Mouse (Mus musculus) midbrain, embryonic 15.5 days (tissue): ENCODE results near the gene Flcn. TPM values are rescaled to one million over a fixed set of nuclear protein-coding genes. Genes with fewer than 3 reads are reported as not detected.

Experiments used
- ATAC-seq: fragments of 200-750 bp; cut with Nextera tagmentation; replicated peaks from 2 replicates; pipeline ENCODE4 v1.8.0; 2017; ENCODE audit warnings: moderate TSS enrichment
- H3K27ac ChIP-seq: fragments of 300-500 bp; sonication (generic); 2 replicates; pipeline ENCODE4 v1.5.1; 2015; ENCODE audit warnings: mild to moderate bottlenecking, inconsistent platforms
- H3K27me3 ChIP-seq: fragments of 300-500 bp; sonication (generic); replicated peaks from 2 replicates; pipeline ENCODE4 v1.6.1; 2015; ENCODE audit warnings: inconsistent platforms
- H3K36me3 ChIP-seq: fragments of 300-500 bp; sonication (generic); replicated peaks from 2 replicates; pipeline ENCODE4 v1.6.1; 2015; ENCODE audit warnings: inconsistent platforms
- H3K4me1 ChIP-seq: fragments of 300-500 bp; sonication (generic); 2 replicates; pipeline ENCODE4 v1.6.1; 2015; ENCODE audit warnings: inconsistent platforms
- H3K4me2 ChIP-seq: fragments of 300-500 bp; sonication (generic); 2 replicates; pipeline ENCODE4 v1.6.1; 2015; ENCODE audit warnings: inconsistent platforms, mild to moderate bottlenecking, moderate library complexity
- H3K4me3 ChIP-seq: fragments of 300-500 bp; sonication (generic); 2 replicates; pipeline ENCODE4 v1.5.1; 2015; ENCODE audit warnings: mild to moderate bottlenecking, inconsistent platforms
- H3K9ac ChIP-seq: fragments of 300-500 bp; sonication (generic); 2 replicates; pipeline ENCODE4 v1.6.1; 2015; ENCODE audit warnings: mild to moderate bottlenecking, inconsistent platforms
- H3K9me3 ChIP-seq: fragments of 300-500 bp; sonication (generic); 2 replicates; pipeline ENCODE4 v1.6.1; 2016; ENCODE audit warnings: inconsistent platforms
- whole genome bisulfite sequencing: fragments of 180-500 bp; shearing (Covaris S2); methylation state at CpG from one replicate; pipeline ENCODE4 v1.1.7; 2015; ENCODE audit warnings: mixed read lengths; 5-methylcytosine and 5-hydroxymethylcytosine counted together
- polyA plus RNA-seq: library from polyadenylated mRNA; unstranded; fragments of >200 nt; fragmentation: Nextera tagmentation; extraction: Ambion mirVana; gene quantifications from 2 replicates; pipeline ENCODE4 v1.2.1, GENCODE M21; 2015

Gene Flcn
- polyA plus RNA-seq, 1 experiment from 2014 or later, result 48.5 TPM

GRCm38 (mm10) chr11:59815482-59816065 lies 5.8 kb upstream of the Flcn start:
- 0 out of 2 replicates have a peak, but pooled peaks cover 4% of the 10 kb centered on the region for H3K4me1 ChIP-seq
- no peak overlapping the region for H3K4me3 ChIP-seq
- 90% methylated on average over 6 of the region's 6 CpGs for WGBS
- H3K27ac ChIP-seq, result no peak overlapping the region
- peaks cover 39% of the 10 kb centered on the region for H3K36me3 ChIP-seq
- H3K9ac ChIP-seq, result no peak overlapping the region
- no peak overlapping the region for H3K4me2 ChIP-seq
- no peak for ATAC-seq
- H3K9me3 ChIP-seq, result no peaks in the 10 kb centered on the region
- no peaks in the 10 kb centered on the region for H3K27me3 ChIP-seq

DNA sequence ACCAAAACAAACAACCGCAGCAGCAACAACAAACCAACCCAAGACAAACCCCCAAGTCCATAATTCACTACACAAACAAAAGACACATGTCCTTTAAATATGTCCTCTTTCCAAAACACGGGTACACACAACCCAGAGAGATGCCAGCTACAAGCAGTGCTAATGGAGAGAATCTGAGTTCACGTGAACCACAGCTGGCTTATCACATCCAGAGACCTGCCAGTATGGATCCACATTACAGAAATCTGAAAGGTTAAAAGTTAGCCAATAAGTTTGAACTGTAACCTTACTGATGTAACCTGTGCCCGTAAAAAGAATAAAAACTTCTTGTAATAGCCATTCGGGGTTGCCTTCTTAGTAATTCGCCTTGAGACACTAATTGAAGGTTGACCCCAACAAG lies 5.1 kb upstream of the Flcn start:
- Histone ChIP-seq H3K27me3 (no peaks in the 10 kb centered on the region), H3K4me1 (0 out of 2 replicates have a peak, but pooled peaks cover 7% of the 10 kb centered on the region), H3K36me3 (peaks cover 34% of the 10 kb centered on the region), H3K9me3 (no peaks in the 10 kb centered on the region), H3K4me3 (no peak overlapping the region), H3K4me2 (no peak overlapping the region), H3K9ac (no peak overlapping the region), H3K27ac (no peak overlapping the region)
- WGBS, result 93% methylated on average over 6 of the region's 6 CpGs
- no peak for ATAC-seq

GRCm38 (mm10) chr11:59814311-59814710 lies 4.5 kb upstream of the Flcn start:
- WGBS, result 76% methylated on average over 1 of the region's 1 CpGs
- Histone ChIP-seq H3K9me3 (no peaks in the 10 kb centered on the region), H3K9ac (no peak overlapping the region), H3K27me3 (no peaks in the 10 kb centered on the region), H3K4me1 (0 out of 2 replicates have a peak, but pooled peaks cover 7% of the 10 kb centered on the region), H3K36me3 (peaks cover 28% of the 10 kb centered on the region), H3K4me3 (no peak overlapping the region), H3K27ac (no peak overlapping the region), H3K4me2 (no peak overlapping the region)
- ATAC-seq, result no peak

GRCm38 (mm10) chr11:59813276-59813675 lies 3.5 kb upstream of the Flcn start:
- Histone ChIP-seq H3K27ac (no peak overlapping the region), H3K27me3 (no peaks in the 10 kb centered on the region), H3K4me3 (no peak overlapping the region), H3K9me3 (no peaks in the 10 kb centered on the region), H3K4me1 (peaks cover 17% of the 10 kb centered on the region), H3K4me2 (no peak overlapping the region), H3K9ac (no peak overlapping the region), H3K36me3 (peaks cover 18% of the 10 kb centered on the region)
- no peak for ATAC-seq
- WGBS, result 83% methylated on average over 3 of the region's 3 CpGs

- WGBS, result 83% methylated on average over 4 of the region's 4 CpGs
- Histone ChIP-seq H3K4me3 (no peak overlapping the region), H3K27me3 (no peaks in the 10 kb centered on the region), H3K9ac (no peak overlapping the region), H3K4me2 (no peak overlapping the region), H3K9me3 (no peaks in the 10 kb centered on the region), H3K27ac (no peak overlapping the region), H3K36me3 (0 out of 2 replicates have a peak, but pooled peaks cover 3% of the 10 kb centered on the region), H3K4me1 (peaks cover 21% of the 10 kb centered on the region)
- no peak for ATAC-seq
Measured at GRCm38 (mm10) chr11:59811211-59811610, 1.4 kb upstream of the Flcn start.

GRCm38 (mm10) chr11:59810480-59811158 lies 803 bp upstream of the Flcn start:
- Histone ChIP-seq H3K27me3 (no peaks in the 10 kb centered on the region), H3K9me3 (no peaks in the 10 kb centered on the region), H3K4me2 (peak overlapping the region; percentile 80), H3K4me1 (peaks cover 21% of the 10 kb centered on the region), H3K36me3 (0 out of 2 replicates have a peak, but pooled peaks cover 3% of the 10 kb centered on the region), H3K9ac (peak overlapping the region; percentile 90), H3K27ac (peak overlapping the region; percentile 99), H3K4me3 (peak overlapping the region; percentile 89)
- peak; percentile 14; the same call in 1 of the 2 replicates for ATAC-seq
- 65% methylated on average over 14 of the region's 14 CpGs for WGBS

GRCm38 (mm10) chr11:59809071-59809669 lies 646 bp downstream of the Flcn start:
- Histone ChIP-seq H3K27ac (peak overlapping the region; percentile 99), H3K36me3 (peaks cover 10% of the 10 kb centered on the region), H3K4me2 (peak overlapping the region; percentile 80), H3K4me1 (peaks cover 21% of the 10 kb centered on the region), H3K9ac (peak overlapping the region; percentile 90), H3K9me3 (no peaks in the 10 kb centered on the region), H3K4me3 (peak overlapping the region; percentile 89), H3K27me3 (no peaks in the 10 kb centered on the region)
- ATAC-seq, result peak; percentile 7
- under 1% methylated on average over 15 of the region's 15 CpGs for WGBS

- Histone ChIP-seq H3K9me3 (no peaks in the 10 kb centered on the region), H3K27ac (no peak overlapping the region), H3K4me3 (peak overlapping the region; percentile 89), H3K4me1 (peaks cover 21% of the 10 kb centered on the region), H3K9ac (peak overlapping the region; percentile 90), H3K27me3 (no peaks in the 10 kb centered on the region), H3K4me2 (peak overlapping the region; percentile 80), H3K36me3 (peaks cover 16% of the 10 kb centered on the region)
- WGBS, result 67% methylated on average over 14 of the region's 14 CpGs
- no peak for ATAC-seq
Measured at GRCm38 (mm10) chr11:59808170-59808960, 1.5 kb downstream of the Flcn start.

DNA sequence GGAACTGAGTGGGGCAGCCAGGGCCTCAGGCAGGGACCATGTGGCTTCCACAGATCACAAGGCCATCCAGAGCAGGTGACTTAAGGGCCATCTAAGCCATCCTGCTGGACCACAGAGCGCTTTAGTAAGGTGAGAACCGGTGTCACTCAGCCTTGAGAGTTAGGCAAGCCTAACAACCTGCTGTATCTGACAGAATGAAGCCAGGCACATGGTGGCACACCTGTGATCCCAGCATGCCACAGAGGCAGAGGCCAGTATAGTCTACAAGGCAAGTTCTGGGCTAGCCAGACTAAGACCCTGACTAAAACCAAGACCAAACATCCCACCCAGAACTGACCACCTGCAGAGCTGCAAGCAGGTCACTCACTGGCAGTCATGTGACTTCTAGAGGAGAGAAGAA lies 4.2 kb downstream of the Flcn start:
- Histone ChIP-seq H3K27me3 (no peaks in the 10 kb centered on the region), H3K9ac (no peak overlapping the region), H3K4me2 (no peak overlapping the region), H3K27ac (no peak overlapping the region), H3K9me3 (no peaks in the 10 kb centered on the region), H3K4me1 (peaks cover 18% of the 10 kb centered on the region), H3K4me3 (no peak overlapping the region), H3K36me3 (peaks cover 42% of the 10 kb centered on the region)
- no peak for ATAC-seq
- WGBS, result 94% methylated on average over 2 of the region's 2 CpGs

- no peak overlapping the region for H3K27ac ChIP-seq
- WGBS, result 93% methylated on average over 1 of the region's 1 CpGs
- no peak overlapping the region for H3K9ac ChIP-seq
- no peak for ATAC-seq
- H3K4me1 ChIP-seq, result peaks cover 14% of the 10 kb centered on the region
- no peaks in the 10 kb centered on the region for H3K27me3 ChIP-seq
- no peak overlapping the region for H3K4me3 ChIP-seq
- H3K4me2 ChIP-seq, result no peak overlapping the region
- H3K36me3 ChIP-seq, result peaks cover 46% of the 10 kb centered on the region
- H3K9me3 ChIP-seq, result no peaks in the 10 kb centered on the region
Measured at GRCm38 (mm10) chr11:59805256-59805655, 4.6 kb downstream of the Flcn start.

- peaks cover 52% of the 10 kb centered on the region for H3K36me3 ChIP-seq
- H3K27ac ChIP-seq, result no peak overlapping the region
- H3K4me1 ChIP-seq, result peaks cover 13% of the 10 kb centered on the region
- WGBS, result 92% methylated on average over 22 of the region's 22 CpGs
- no peaks in the 10 kb centered on the region for H3K9me3 ChIP-seq
- no peaks in the 10 kb centered on the region for H3K27me3 ChIP-seq
- H3K4me3 ChIP-seq, result no peak overlapping the region
- ATAC-seq, result no peak
- H3K9ac ChIP-seq, result no peak overlapping the region
- no peak overlapping the region for H3K4me2 ChIP-seq
Measured at GRCm38 (mm10) chr11:59804409-59805110, 5.3 kb downstream of the Flcn start.
